Mouse (Mus musculus) natural killer cell, adult 2 months (primary cell): ENCODE data around the gene Lair1.
A peak's percentile ranks its signal among the peaks of the same experiment; 100 is the strongest.
"Not testable (repeated sequence)": the region's sequence is repeated elsewhere in the genome, so short reads cannot be mapped to it uniquely, and the experiment has no call there.

ENCODE experiments used
- DNase-seq, 2 experiments: peaks; one replicate each; pipeline ENCODE4 v3.0.0; 2022; ENCODE audit warnings: low spot score in 2 of 2

Gene Lair1

DNA sequence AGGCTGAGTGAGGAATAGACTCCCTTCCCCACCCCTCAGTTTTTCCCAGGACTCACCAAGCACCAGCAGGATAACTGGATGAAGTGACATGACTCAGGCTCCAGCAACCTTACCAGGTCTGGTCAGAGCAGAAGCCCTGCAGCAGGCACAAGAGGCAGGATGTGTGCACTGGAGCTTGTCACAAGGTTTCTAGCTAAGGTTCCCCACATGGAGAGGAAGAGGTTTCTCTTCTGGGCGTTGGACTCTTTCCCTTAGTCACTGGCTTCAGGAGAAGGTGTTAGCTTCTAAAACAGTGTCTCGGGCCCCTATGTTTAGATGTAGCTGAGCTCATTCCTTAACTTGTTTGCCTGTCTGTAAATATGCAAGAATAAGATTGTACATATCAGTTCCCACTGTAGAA lies at the start of gene Lair1:
TSS of gene Lair1 (minus strand) at position 192 of the 400 bp plus-strand sequence.
- peak; percentile 23 to 43 for DNase-seq

DNA sequence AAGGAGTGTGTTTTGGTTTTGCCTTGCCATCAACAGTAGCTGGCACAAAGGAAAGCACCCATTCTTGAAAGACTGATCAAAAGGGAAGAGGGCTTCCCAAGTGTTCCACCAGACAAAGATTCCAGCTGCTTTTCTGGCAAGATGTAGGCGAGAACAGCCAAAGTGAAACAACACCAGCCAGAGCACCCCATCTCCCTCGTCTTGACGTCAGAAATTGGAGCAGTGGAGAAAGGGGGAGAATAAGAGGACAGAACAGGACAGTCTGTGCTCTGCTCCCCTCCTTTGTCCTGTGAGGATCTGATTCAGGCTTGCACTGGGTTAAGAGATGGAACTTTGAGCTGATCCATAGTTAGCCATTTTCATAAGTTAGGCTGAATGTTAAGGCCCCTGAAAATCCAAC lies 48.8 kb upstream of the Lair1 start:
- no peak for DNase-seq

DNA sequence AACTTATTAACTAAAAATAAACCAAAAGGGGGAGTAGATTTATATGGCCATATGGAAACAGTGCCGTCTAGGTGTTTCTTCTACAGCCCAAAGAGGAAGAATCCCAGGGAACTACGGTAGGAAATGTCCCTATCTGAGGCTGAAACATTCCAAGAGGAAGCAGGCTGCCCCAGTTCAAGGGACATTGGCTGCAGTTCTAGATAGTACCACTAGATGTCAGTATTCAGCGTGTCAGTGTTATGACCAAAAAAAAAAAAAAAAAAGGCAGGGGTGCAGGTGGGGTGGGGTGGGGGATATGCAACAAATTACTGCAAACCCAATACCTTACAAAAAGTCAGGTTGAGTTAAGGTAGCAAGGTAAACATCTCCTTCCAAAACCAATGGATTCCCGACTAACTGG lies 40.4 kb upstream of the Lair1 start:
- no peak for DNase-seq

DNA sequence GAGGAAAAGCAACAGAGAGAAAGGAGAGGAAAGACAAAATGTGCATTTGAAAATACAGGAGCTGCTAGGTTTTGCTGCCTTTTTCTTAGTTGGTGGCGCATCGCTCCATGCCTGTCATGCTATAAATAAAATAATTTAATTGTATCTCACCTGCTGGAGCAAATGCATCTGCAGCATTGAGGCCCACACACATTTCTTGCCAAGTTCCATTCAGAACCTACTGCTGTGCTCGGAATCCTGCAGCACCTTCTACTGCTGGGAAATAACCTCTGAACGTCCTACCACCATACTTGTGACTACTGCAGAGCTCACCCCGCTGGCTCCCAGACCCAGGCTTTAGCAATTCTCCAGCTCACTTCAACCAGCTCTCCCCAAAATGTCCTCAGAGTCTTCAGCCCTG lies 38.1 kb upstream of the Lair1 start:
- no peak for DNase-seq

DNA sequence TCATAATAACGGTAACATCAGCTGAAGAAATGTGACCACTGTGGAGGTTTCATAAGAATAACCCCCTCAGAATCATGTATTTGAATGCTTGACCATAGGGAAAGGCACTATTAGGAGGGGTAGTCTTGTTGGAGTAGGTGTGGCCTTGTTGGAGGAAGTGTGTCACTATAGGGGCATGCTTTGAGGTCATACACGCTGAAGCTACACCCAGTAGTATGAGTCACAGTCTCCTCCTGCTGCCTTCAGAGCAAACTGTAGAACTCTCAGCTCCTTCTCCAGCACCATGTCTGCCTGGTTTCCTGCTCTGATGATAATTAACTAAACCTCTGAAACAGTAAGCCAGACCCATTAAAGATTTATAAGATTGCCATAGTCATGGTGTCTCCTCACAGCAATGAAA lies 35.8 kb upstream of the Lair1 start:
- DNase-seq = no peak

DNA sequence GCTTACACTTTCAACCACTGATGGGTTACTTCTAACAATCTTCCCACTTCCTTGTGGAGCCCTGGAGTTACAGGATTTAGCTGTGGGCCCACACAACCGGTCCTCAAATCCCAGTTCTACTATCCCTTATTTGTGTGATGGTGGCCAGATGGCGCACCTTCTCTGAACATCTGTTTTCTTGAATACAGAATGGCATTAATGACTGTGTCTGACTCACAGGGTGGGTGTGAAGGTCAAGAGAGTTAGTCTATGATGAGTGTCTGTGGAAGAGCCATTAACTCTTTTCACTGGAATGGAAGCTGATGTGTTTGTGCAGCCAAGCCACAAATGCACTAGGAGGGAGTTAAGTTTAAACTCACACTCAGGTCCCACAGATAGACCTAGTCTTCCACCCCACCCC lies 35.3 kb upstream of the Lair1 start:
- no peak for DNase-seq

DNA sequence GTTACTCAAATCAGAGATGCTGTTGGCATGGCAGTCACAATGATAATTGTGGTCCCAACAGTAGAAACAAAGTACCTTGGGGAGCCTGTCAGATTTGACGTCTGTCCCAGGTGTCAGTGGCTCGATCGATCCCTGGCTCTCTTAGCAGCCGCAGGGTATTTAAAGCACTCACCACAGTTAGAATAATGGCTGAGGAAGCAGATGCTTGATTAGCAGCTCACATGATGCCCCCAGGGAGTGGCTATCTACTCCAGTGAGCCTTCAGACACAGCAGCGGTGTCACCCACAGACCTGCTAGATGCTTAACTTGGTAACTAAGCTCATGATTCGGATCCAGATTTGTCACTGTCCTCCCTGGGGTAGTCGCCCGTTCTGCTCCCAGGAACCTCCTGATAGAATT lies 28.2 kb upstream of the Lair1 start:
- peak; percentile 26 to 76 for DNase-seq

DNA sequence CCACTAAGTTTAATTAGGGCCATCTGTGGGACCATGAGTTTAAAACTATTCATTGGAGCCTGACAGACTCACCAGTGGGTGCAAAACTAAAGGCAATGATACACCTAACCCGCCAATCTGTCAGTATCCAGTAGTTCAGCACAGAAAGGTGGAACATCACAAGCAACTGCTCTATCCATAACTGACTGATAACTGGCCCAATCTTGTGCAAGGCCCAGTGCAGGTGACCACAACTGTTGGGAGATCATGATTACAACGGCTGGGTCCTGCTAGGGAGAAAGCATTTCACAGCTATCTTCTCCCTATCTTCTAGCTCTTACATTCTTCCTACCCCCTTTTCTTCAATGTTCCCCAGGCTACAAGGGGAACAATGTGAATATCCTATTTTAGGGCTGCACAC lies 25.7 kb upstream of the Lair1 start:
- no peak for DNase-seq

DNA sequence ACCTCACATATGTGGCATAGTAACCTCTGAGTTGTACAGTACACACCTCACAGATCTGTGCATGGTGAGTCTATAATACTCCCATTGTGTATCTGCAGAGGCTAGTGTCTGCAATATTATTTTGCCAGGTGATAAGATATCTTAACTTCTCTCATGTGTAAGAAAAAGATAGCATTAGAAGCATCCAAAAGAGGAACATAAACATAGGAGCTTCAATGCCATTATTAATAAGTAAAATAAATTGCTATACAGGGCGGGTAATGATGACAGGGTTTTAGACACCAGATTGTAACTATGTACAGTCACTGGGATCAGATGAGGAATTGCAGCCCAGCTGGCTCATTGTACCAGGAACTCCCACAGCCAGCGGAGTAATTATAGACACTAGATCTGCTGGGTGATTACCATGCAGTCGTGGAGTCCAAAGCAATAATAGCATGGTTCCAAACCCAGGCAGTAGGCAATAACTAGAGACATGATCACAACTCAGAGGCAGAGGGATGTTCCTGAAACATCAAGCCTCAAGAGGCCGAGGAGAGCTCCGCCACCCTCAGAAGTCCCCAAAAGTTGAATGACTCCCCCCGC lies 25.0 kb upstream of the Lair1 start:
- DNase-seq = no peak

DNA sequence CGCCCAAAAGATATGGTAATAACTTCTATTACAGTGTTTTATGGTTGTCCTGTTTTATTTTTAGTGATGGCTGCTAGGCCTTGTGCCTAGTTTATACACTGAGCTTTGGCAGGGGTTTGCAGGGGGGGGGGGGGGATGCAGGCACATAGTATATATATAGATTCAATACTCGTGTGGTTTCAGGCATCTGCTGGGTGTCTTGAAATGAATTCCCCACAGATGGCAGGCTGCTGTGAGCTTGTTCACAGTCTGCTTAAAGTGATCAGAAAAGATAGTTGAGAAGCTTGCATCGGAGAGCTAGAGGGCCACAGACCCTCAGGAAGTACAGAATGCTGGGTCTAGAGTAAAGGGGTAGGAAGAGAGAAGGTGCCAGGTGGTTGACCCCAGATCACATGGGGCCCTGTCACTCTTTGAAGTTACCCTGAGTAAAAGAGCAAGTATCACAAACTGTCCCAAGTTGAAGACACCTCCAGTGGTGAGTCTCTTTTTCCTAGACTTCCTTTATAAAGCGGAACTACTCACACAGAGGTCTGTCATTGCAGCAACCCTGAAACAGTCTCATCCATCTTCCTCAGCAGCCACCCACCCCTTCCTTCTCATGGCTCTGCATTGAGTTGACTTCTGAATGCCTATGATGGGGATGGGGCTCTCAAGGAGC lies 24.4 kb upstream of the Lair1 start:
- DNase-seq = peak in 1 of 2 experiments; percentile 13

DNA sequence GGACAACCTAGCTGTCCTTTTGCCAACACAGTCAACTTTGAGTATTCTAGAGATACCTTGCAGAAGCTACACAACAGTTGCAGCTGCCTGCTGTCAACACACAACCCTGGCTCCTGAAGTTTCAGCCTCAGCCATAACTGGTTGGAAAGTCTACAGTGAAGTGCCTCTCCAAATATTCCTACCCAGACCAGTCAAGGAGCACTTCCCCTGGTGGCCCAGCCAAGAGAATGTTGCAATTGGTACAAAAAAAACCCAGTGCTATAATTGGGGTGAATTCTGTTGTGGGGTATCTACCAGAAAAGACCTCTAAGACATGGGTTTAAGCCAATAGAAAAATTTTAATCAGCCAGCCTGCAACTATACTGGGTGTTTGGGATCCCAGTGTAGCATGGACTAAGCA lies 22.6 kb upstream of the Lair1 start:
- DNase-seq = no peak

DNA sequence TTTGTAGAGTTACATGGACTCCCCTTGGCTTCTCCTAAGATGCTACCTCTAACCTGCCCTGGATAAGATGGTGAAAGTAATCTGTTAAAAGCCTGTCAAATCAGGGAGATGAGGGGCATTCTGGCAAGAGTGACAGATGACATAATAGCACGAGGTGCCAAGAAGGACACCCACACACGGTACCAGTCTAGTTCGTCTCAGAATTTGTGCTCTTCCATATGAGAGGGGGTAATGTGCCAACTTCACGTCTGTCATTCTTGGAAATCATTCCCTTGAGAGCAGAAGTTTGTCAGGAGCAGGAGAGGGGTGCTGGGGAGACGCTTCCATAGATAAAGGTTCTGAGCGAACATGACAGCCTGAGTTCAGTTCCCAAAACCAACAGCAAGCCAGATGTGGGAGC lies 21.2 kb upstream of the Lair1 start:
- no peak for DNase-seq

DNA sequence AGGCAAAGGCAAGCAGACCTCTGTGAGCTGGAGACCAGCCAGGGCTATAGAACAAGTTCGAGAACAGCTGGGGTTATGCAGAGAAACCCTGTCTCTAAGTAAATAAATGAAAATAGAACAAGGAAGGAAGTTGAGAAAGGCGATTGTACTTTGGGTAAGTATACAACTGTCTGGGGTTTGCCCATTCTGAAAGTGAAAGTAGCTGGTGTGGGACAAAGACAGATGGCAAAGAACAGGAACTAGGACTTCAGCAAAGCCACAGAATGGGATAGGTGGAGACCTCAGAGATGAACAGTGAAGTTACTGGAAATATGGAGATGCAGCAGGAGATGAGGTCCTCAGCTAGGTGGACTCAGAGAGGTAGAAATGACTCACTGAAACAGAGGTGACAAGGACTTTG lies 19.8 kb upstream of the Lair1 start:
- DNase-seq = peak; percentile 67 to 71

DNA sequence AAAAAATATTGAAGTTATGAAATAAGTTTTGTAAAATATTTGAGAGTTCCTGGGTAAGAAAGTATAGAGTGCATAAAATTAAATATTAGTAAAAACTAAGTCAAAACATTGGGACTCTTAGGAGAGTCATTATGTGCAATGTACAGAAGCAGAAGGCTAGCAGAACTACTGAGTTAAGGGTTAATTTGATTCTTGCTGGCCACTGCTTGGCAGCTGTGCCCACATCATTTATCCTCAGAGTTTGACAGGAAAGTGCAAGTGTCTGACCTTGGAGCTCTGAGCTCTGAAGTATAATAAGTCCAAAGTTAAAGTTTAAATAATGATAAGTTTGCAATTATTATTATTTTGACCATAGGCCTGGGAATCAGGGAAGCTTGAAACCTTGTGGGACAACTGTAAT lies 18.7 kb upstream of the Lair1 start:
- DNase-seq = no peak

DNA sequence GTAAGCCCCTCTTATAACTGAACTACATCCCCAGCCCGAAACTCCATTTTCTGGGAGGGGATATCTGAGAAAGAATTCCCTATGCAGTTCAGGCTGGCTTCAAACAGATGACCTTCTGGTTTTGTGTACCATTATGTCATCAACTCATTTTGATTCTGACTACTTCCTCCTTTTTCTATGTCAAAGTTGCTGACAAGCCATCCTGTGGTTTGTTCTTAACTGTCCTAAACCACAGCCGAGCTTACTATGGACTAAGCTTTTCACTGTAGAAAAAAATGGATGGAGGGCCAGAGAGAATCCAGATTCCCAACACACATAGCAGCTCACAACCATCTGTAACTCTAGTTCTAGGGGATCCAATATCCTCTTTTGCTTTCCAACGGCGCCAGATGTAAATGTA lies 17.5 kb upstream of the Lair1 start:
- DNase-seq = no peak

DNA sequence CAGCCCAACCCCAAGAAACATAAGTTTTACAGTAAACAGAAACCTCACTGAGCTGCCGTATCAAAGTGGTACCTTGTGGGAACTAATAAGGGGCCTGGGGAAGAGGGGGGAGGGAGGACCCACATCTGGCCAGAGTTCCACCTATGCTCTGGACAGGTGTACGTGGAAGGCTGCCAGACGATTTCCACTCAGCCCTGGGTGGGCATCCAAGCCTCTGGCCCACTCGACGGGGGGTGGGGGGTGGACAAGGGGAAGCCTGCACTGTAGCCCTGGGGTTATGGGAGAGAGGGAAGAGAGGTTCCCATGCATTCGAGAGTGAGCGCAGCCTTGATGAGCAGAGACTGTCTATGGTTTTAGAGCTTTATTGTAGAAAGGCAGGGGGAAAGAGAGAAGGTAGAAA lies 16.5 kb upstream of the Lair1 start:
- no peak for DNase-seq

DNA sequence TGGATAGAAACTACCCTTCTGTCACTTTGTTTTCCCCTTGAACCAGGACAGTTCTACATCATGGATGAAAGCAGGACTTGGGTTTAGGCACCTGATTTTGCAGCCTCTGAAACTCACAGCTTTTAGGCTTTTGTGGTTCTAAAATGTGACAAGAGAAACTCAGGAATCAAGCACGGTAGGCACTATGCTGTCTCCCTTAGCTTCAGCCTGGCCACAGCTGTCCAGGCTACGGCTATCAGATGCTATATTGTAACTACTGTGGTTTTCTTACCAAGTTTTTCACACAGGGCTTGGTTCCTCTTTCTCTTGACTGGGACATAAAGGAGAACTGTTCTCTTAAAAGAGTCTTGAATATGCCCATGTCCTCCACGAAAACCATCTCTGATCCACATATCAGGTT lies 10.1 kb upstream of the Lair1 start:
- peak in 1 of 2 experiments; percentile 30 for DNase-seq

DNA sequence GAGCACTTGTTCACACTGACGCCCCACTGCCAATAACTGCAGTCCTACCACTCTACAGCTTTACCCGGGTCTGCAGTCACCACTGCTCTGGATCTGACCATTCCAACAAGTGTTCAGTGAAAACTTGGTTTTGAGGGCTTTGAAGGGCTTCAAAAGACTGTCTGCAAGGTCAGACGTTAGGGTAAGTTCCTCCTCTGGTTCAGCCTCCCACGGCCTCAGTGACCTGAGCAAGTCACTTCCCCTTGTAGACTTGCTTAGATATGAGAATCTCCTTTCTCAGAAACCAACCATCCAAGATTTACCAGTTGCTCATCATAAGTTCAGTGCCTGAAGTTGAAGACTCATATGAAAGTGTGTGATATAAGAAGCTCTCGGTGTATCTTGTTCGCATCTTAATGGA lies 8.1 kb upstream of the Lair1 start:
- peak in 1 of 2 experiments; percentile 17 for DNase-seq

DNA sequence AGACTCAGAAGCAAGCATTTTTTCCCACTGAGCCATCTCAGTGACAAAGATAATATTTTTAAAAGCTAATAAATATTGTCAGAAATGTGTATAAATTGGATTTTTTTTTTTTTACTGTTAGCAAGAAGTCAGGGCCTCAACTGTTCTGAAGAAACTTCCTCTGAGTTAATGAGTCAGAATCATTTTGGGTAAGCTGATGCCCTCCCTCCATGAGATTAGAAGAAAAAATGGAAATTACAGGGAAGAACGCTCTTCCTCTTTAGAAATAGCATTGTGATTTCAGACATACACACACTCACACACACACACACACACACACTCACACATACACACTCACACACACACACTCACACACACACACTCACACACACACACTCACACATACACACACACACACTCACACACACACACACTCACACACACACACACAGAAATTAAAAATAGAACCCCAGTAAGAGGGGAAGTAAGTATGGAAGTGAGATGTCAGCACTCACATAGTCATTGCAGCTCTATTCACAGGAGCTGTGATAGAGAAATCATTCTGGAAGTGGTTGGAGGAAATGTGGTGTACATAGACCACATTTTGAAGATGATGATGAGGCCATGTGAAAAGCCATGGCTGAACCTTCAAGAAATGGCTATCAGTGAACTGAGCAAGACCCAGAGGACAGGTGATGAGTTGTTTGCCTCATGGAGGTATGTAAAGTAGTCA lies 866 bp upstream of the Lair1 start:
- DNase-seq = no peak

DNA sequence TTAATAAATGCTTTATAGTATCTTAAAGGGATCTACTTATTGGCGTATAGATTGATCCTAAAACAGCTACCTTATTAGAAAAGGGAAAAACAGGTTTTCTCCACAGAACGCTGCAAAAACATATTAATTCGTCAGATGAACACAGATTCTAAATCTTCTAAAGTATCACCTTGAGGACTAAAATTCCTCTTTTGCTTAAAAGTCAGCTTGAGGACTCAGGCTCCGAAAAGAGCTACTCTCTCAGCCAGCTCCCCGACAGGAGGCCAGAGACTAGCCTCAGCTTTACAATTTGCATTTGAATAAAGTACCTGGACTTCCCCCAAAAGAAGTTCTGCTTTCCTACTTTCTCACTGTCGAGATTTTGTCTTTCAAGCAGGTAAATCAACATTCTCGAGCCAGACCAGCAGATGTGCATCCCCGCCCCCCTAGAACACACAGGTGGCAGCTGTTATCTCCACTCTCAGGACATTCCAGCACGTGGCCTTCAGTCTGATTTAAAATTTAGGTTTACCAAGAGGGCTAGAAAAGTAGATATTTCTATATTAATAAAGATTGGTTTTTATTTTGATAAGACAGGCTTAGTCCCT lies 2.3 kb downstream of the Lair1 start:
- peak in 1 of 2 experiments; percentile 50 for DNase-seq

DNA sequence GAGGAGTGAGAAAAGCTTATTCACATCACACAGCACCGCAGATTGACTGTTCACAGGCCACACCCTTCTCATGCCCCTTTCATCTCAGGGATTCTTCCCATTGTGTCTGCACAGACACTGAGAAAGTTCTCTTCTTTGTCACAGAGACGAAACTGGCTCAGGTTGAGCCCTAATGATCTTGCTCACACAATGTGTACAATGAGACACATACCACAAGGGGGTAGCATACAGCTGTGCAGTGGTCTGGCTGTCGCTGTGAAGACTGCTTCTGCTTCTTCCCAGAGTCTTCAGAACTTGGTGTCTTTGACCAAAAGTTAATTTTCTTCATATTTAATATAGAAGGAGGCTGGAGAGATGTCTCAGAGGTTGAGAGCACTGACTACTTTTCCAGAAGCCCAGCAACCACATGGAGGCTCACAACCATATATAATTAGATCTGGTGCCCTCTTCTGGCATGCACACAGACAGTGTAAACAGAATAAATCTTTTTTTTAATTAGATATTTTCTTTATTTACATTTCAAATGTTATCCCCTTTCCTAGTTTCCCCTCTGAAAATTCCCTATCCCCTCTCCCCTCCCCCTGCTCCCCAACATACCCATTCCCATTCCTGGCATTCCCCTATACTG lies 36.1 kb downstream of the Lair1 start:
- peak; percentile 25 to 57 for DNase-seq

DNA sequence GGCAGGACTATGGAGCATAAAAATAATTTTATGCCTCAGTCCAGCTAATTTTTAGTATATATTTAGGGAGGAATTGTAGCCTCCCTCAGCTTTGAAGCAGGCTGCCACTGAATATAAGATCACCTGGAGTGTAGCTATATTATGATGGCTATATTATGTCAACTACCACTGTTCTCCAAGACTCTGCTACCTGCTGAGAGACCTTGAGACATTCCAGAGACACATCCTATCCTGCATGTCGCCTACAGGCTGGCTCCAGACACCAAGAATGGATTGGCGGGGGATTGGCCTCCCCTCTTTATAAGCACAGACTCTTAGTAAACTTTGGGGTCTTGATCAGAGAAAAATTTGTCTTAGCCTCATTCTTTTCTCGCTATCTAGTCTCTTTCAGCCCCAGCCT lies 58.4 kb downstream of the Lair1 start:
- DNase-seq = not testable (repeated sequence)
